Mouse (Mus musculus) CD4-positive, CD25-positive, alpha-beta regulatory T cell, adult 4 months (primary cell): ENCODE data around the gene Rasl11a. TPM values are rescaled to one million over a fixed set of nuclear protein-coding genes. Genes with fewer than 3 reads are reported as not detected.
"Not testable (repeated sequence)": the region's sequence is repeated elsewhere in the genome, so short reads cannot be mapped to it uniquely, and the experiment has no call there.

Experiments used
- ATAC-seq: one replicate; pipeline ENCODE4 v1.8.0; 2017
- polyA plus RNA-seq, 2 experiments: library from polyadenylated mRNA; unstranded; fragments of 100-300 nt; shearing (Covaris generic); gene quantifications; one replicate each; pipeline ENCODE4 v1.2.1; 2017

The Rasl11a gene
- polyA plus RNA-seq, 2 experiments from 2014 or later = 3.1 to 3.2 TPM

DNA sequence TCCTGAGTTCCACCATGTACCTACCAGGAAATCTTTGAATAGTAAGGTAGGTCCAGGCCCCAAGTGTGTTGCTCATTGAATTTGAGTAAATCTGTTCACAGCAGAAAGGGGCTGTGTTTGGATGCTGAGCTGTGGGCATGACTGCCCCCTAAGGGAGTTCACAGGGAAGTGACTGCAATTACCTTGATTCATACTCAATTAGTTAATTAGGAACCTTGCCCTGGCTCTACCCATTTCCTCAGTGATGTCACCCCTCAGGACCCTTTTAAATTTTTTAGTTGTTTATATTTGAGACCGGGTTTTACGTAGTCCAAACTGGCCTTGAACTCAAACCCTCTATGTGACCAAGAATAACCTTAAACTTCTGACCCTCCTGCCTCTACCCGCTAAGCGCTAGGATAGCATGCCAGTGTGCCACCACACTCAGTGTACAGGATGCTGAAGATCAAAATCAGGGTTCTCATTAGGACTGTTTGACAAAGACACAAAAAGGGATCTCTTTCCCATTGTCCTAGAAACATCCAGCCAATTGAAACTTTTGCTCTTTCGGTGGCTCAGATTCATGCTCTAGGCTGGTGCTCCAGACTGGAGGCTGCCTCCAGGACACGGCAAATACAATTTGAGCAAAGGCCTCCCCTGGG, 450 bp upstream of the Rasl11a start:
- ATAC-seq = peak; percentile 50

DNA sequence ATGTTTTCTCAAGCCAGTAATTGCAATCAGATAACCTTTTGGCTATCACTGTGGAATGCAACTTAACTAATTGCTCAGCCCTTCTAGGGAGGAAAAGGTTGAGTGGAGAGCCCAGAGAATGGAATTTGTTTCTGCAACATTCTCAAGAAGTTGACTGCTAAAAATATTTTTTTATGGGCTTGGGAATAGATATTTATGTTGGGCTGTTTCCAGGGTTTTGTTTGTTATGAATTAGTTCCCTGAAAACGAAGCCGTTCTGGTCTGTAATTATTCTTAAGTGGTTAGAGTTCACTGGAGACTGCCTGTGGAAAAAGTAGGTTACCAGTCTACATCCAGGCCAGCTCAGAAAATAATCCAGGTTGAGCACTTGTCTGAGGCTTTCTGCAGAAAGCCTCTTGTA, 1.6 kb downstream of the Rasl11a start:
- ATAC-seq = no peak

DNA sequence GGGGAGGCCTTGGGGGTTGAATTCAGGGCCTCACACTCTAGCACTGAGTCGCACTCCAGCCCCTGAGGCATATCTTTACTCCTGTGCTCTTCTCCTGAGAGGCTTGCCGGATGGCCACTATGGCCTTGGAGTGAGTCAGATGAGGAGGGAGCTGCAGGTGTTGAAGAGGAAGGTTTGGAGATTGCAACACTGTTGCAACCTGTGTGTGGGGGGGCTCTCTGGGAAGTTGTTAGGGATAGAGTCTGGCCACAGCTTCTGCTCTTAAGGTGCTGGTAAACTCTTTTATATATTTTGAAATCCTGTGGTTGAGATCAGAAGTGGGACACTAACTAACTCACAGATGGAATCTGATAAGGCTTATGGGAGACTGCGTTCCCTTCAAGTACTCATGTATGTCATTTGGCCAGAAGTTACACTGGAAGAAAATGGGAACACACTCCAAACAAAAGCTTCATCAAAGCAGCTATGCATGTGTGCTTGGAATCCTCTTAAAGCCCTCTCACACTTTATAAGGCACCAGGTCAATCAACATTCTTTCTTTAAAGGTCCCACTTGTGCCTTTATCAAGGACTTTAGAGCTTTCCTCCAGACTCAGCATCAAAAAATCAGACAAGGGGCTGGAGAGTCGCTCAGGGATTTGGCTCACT, 4.2 kb downstream of the Rasl11a start:
- ATAC-seq = no peak

DNA sequence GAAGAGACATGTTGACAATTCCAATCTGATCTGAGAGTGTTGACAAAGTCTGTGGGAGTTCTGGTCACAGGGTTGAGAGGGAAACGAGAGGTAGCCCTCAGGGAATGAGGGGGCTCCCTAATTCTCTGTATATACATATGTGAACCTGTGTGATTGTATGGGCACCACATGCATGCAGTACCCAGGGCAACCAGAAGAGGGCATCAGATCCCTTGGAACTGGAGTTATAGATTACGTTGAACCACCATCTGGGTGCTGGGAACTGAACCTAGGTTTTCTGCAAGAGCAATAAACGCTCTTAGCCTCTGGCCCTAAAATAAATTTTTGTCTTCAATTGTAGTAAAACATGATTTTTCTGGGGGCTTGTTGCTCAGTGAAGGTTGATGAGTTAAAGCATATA, 11.2 kb downstream of the Rasl11a start:
- no peak for ATAC-seq

DNA sequence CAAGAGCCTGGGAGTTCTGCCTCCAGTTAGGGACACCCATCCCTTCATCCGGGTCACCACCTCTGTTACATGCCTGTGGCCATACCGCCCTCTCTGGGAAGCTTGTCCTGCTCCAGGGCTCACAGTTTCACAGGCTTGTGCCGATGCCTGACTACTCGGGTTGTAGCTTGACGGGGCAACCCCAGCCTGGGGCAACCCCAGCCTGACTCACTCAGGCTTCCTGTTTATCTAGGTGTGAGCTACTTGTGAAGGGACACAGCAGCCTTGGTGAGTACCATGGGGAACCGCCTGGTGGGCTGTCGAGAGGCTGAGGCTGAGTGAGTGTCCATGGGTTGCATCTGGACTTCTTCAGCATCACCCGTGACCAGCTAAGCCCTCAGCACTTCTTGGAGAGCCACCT, 12.7 kb downstream of the Rasl11a start:
- peak; percentile 97 for ATAC-seq

DNA sequence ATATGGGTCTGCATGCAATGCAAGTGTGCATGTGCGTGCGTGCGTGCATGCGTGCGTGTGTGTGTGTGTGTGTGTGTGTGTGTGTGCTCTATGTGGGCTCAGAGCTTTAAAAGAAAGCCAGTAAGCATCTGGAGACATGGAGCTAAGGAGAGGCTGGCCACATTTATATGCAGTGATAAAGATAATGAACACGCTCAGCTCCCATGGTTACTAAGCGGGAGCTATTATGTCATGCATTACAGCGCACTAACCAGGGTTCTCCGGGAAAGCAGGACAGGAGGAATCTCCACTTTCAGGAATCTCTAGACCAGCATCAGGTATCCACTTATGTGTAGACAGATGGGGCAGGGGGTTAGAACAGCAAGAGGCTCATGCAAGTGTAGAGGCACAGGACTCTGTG, 13.9 kb downstream of the Rasl11a start:
- ATAC-seq = no peak

DNA sequence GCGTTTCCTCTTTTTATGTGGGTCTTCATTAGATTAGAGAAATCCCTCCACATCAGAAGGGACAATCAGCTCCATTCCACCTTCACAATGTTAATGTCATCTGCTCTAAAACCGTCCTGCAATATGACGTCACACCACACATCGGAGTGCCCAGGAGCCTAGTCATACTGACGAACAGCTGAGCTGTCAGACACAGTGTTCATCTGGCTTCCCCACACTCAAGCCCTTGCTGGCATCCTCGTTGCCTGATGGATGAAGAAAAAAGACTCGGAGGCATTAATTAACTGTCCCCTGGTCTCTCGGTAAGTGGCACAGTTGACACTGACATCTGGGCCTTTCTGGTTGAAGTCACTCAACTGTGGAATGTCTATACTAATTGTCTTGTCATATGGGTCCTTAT, 14.4 kb downstream of the Rasl11a start:
- no peak for ATAC-seq

DNA sequence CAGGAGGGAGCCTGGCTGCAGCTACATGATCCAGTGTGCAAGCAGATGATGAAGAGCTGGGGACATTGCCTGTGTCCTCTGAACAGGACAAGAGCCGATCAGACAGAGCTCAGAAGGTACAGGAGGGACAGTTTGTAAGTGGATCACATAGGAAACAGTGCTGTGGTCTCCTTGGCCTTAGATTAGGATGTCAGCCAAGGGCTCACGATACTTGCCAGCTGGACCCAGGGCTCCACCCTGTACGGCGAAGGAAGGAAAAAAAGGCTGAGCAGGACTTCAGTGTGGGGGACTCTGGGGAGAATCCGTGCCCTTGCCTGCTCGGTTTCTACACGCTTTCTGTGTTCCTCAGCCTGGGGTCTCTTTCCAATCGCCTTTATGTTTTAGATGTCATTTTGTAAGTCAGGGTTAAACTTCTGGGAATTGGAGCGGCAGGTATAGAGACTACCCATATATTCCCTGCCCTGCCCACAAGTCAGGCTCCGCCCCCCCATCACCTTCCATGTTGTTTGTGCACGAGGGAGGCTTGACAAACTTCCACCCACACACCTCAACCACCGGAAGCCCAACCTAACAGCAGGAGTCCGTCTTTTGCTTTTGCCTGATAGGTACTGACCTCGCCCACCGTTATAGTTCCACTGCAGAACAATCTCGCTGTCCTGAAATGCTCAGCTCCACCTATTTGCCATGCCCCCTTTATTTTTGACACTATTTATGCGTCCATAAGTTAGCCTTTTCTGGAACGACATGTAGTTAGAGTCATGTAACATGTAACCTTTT, 15.5 kb downstream of the Rasl11a start:
- ATAC-seq = no peak

DNA sequence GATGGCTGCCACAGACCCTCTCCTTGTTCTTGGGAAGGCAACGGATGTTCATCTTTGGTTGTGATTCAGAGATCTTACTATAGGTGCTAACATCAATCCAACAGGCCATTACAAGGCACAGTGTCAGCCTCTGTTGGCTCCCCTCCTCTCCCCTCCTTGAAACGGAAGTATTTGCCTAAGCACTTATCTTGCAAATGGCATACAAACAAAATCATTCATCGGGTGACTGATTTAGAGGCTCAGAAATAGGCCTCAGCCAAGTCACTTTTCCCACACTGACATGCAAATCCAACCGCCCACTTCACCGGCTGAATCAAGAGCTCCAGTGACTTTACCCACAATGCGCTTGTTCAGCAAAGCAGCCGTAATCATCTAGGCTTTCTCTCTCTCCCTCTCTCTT, 16.7 kb downstream of the Rasl11a start:
- peak; percentile 8 for ATAC-seq

DNA sequence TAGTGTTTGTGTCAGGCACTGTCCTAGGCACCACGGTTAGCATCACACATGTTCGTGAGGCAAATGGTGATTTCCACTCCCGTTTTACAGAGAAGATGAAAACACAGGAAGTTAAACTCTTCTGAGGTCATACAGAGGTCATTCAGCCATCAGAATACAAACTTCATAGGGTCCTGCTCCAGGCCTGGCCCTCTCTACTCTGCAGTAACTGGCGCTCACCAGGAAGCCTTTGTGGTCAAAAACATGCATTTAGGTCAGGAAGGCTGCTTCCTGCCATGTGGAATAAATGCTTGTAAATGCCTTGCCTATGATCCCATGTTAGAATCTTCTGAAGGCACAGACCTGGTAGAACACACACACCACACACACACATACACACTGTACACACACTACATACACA, 20.6 kb downstream of the Rasl11a start:
- ATAC-seq = peak; percentile 39

DNA sequence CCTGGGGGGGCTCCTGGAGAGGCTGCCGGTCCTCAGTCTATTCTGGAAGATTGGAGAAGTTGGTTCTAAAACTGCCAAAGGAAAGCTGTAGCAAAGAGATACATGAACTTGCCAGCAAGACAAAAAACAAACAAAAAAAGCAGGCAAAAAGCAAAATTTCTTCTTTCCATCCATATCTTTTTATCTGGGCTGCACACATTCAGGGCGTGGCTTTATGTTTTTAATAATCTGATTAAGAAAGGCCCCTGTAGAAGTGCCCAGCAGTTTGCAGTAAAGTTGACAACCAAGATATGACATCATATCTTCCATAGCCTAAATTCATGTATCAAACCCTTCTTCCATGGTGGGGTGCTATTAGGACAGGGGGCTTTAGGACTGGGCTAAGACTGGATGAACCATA, 21.4 kb downstream of the Rasl11a start:
- ATAC-seq = no peak

DNA sequence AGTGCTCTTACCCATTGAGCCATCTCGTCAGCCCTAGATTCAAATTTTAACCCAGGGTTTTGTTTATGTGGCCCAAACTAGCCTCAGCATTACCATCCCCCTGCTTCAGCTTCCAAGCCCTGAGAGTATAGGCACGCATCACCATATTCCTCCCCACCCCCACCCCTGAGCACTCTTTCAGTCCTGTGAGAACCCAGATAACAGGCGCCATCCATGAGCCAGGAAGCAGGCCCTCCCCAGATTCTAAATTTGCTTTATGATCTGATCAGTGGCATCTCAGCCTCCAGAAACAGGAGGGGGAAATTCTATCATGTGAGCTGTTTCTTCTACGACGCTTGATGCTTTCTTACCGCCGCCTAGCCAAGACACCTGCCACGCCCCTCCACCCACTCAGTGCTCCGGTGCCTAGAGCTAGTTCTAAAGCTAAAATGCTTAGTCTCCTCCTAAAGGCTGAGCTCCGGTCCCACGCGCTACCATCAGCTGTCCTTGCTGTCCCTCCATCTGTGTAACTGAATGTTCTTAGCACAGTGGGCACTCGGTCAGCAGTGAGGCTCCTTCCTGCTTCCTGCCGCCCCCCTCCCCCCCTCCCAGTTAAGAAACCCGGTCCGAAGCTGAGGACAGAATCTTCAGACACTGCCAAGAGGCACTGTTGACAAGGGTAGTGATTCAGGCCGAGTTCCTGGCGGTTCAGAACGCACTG, 22.5 kb downstream of the Rasl11a start:
- peak; percentile 87 for ATAC-seq

DNA sequence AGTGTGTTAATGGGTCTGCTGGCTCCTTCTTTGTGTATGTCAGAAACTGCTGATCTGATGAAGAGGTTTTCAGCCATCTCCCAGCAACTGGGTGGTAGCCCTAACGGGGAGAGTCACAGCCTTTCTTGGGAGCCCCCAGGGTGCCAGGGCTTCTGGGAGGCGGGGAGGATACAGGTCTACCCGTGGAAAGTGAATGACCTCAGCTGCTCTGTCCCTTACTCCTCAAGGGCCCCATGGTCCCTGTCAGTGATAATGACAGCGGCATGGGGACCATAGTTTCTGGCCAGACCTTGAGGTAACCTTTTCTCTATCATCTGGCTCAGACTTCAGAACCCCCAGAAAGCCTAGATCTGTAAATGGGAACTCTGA, 23.1 kb downstream of the Rasl11a start:
- no peak for ATAC-seq

DNA sequence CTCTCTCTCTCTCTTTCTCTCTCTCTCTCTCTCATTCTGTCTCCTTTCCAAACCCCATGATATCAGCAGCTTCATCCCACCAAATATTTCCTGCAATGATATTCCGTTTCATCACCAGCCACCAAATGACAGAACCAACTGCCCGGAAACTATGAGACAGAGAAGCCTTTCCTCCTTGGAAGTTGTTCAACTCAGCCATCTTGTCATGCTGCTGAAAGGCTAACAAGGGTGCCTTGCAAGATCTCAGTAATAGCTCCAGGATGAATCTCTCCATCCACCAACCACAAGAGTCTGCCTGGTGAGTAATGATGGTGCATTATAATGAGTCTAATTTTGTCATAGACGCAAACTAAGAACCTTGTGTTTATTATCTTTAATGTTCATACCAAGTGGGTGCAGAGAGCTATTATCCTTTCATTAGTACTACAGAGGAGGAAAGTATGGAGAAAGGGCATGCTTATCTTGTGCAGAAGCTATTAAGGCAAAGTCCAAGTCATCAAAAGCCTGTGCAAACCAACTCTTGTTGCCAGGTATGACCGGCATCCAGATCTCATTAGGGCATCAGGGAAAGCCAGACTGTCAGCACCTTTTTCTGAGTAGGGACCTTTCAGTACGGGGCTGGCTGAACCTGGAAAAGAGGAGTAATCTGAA, 28.2 kb downstream of the Rasl11a start:
- no peak for ATAC-seq

DNA sequence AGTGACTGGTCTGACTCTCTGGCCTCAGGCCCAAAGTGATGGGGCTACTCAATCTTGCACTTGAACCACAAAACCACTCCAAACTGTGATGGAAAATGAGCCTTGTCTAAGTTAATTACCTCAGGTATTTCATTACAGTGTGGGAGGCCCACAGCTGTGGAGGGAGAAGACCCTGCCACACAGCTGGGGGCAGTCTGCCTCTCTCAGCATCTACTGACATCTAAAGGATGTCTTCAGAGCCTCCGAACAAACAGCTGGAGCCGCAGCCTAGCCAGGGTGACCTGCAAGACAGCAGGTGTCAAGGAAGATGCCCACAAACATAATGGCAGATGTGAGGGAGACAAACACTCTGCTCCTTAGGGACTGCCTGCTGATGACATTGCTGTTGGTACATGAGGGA, 31.2 kb downstream of the Rasl11a start:
- ATAC-seq = no peak

DNA sequence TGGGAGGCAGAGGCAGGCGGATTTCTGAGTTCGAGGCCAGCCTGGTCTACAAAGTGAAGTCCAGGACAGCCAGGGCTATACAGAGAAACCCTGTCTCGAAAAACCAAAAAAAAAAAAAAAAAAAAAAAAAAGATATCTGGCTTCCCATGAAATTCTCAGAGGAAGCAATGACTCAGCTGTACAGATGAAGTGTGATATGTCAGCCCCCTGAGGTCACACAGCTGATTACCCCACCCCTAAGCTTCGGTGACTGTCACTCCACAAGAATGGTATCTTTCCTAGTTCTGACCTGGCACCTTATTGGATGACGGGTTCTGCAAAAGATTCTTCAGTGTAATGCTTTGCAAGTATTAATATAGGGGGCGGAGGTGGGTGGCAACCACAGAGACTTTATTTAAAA, 33.0 kb downstream of the Rasl11a start:
- not testable (repeated sequence) for ATAC-seq

DNA sequence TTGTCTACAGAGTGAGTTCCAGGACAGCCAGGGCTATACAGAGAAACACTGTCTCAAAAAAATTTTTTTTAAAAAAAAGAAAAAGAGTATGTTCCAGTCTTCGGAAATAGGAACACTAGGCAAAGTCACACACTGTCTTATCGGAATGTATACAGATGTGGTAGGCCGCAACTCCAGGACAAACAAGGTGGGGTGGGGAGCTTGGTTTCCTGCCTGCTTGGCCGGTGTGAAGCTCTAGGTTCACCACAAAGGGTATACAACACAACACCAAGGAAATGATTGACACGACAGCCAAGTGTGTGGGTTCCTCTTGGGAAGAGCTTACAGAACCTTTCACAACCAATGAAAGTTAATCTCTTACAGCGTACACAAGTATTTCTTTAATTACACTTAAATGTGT, 37.4 kb downstream of the Rasl11a start:
- no peak for ATAC-seq

DNA sequence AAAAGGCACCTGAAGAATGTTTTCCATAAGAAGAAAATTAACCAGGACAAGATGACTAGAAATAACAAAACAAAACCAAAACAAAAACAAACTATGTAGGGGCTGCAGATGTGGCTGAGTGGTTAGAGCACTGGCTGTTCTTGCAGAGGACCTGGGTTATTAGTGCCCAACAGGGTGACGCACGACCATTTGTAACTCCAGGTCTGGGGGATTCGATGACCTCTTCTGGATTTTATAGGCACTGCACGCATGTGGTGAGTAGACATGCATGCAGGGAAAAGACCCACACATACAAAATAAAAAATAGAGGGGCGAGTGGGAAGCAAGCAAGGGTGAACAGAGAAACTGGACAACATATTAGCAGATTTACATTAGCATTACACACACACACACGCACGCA, 38.2 kb downstream of the Rasl11a start:
- no peak for ATAC-seq

DNA sequence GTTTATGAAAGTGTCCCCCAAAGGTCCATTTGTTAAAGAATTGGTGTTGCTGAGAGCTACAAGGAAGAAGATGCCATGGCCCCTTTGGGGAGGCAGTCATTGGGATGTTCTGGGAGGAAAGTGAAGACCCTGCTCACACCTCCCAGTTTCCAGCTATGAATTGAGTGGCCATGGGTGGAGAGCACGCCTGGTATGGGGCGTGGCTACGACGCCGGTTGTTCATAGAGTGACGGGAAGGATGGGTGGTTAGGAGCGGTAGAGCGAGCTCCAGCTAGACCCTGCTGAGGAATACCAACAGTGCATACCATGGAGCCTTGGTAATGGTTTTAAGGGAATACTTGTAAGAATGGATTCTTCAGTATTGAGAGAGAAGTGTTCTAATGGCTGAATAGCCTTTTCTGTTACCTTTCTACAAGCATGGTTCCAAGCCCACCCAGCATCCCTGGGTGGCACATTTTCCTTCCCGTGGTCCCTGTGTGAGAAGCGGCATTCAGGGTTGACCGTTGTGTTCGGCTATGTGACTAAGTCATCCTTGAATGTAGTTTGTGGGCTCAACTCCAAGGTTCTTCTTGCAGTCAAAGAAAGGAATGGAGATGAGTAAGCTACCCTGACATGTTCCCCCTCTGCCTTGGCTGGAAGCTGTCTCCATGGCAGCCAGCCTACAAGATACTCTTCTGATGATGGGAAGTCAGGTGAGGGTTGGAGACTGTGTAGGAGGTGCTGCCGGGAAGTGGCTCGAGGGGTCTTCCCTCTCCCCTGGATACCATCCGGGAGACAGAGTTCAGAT, 38.8 kb downstream of the Rasl11a start:
- no peak for ATAC-seq

DNA sequence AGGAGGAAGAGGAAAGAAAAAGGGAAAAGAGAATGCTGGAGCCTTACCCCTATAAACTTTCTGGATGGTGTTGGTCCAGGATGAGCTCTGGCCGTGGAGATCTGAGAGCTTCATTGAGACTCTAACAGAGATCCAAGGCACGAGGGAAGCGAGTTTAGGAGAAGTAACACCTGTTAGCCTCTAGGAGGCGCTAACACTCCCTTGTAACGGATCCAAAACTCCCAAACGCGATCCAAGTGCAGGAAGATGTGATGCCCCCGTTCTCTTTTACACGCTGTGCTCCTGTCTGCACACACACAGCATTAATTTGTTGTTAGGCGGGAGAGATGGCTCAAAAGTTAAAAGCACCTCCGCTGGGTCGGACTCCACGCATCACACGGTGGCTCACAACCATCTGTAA, 46.3 kb downstream of the Rasl11a start:
- ATAC-seq = peak; percentile 62

DNA sequence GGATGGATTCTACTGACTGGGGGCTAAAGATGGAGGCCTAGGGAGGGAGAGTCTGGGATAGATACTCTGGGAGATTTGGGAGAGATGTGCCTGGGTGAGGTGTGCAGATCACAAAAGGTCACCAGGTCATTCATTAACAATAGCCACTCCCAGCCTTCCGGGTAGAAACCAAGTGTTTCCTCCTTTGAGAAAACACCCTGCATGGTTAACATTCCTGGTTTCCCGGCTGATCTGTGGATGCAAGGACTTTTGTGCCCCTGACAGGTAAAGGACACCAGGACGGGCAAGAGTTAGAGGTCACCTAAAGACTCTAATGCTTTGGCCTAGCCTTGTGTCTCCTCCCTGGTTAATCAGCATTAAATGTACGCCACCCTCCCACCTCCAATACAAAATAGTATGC, 48.0 kb downstream of the Rasl11a start:
- ATAC-seq = no peak
